Mouse (Mus musculus) hindbrain, postnatal 0 days (tissue): Measurements from ENCODE around the gene Usp35. TPM values are rescaled to one million over a fixed set of nuclear protein-coding genes. Genes with fewer than 3 reads are reported as not detected.

Experiments used
- ATAC-seq: fragments of 200-750 bp; cut with Nextera tagmentation; 2 replicates; pipeline ENCODE4 v1.8.0; 2017; ENCODE audit warnings: mild to moderate bottlenecking, moderate TSS enrichment, moderate library complexity
- DNase-seq: peaks from one replicate; pipeline ENCODE4 v3.0.0-alpha.2; 2015; ENCODE audit warnings: low spot score
- H3K27ac ChIP-seq: fragments of 300-500 bp; sonication (generic); 2 replicates; pipeline ENCODE4 v1.5.1; 2014; ENCODE audit warnings: mild to moderate bottlenecking
- H3K27me3 ChIP-seq: fragments of 300-500 bp; sonication (generic); 2 replicates; pipeline ENCODE4 v1.6.1; 2014; ENCODE audit warnings: low read length, mixed read lengths; ENCODE audit not compliant: insufficient read depth
- H3K36me3 ChIP-seq: fragments of 300-500 bp; sonication (generic); 2 replicates; pipeline ENCODE4 v1.6.1; 2014; ENCODE audit warnings: low read length, mixed read lengths; ENCODE audit not compliant: insufficient read depth
- H3K4me1 ChIP-seq: fragments of 300-500 bp; sonication (generic); 2 replicates; pipeline ENCODE4 v1.6.1; 2014; ENCODE audit warnings: antibody characterized with exemption, low read length, mixed read lengths; ENCODE audit not compliant: insufficient read depth
- H3K4me2 ChIP-seq: fragments of 300-500 bp; sonication (generic); 2 replicates; pipeline ENCODE4 v1.6.1; 2014; ENCODE audit warnings: low read depth, mild to moderate bottlenecking, low read length, moderate library complexity, mixed read lengths
- H3K4me3 ChIP-seq: fragments of 300-500 bp; sonication (generic); 2 replicates; pipeline ENCODE4 v1.5.1; 2014; ENCODE audit warnings: low read length
- H3K9ac ChIP-seq: fragments of 300-500 bp; sonication (generic); replicated peaks from 2 replicates; pipeline ENCODE4 v1.6.1; 2014; ENCODE audit warnings: mild to moderate bottlenecking, low read length, moderate library complexity, mixed read lengths
- H3K9me3 ChIP-seq: fragments of 300-500 bp; sonication (generic); 2 replicates; pipeline ENCODE4 v1.6.1; 2016; ENCODE audit warnings: low read length, mixed read lengths
- CTCF ChIP-seq: IDR thresholded peaks from 2 replicates; pipeline ENCODE4 v1.5.1; 2016; ENCODE audit warnings: antibody characterized with exemption, control low read depth, low read depth
- WGBS: fragments of 180-500 bp; shearing (Covaris S2); extraction: QIAGEN DNeasy Blood & Tissue Kit; methylation state at CpG from one replicate; pipeline ENCODE4 v1.1.7; 2014; 5-methylcytosine and 5-hydroxymethylcytosine counted together
- polyA plus RNA-seq: library from polyadenylated mRNA; unstranded; fragments of >200 nt; fragmentation: Nextera tagmentation; extraction: Ambion mirVana; gene quantifications from 2 replicates; pipeline ENCODE4 v1.2.1, GENCODE M21; 2015
- total RNA-seq: library from RNA; depleted of rRNA; stranded (reverse); fragments of >200 nt; gene quantifications from 2 replicates; pipeline ENCODE4 v1.2.3, GENCODE M21; 2014

Gene Usp35
- total and polyA plus RNA-seq, 2 experiments from 2014 or later = 2.4 to 14.2 TPM

- H3K27ac ChIP-seq = no peak overlapping the region
- no peak for DNase-seq
- H3K4me1 ChIP-seq = 0 out of 2 replicates have a peak, but pooled peaks cover 6% of the 10 kb centered on the region
- no peaks in the 10 kb centered on the region for H3K27me3 ChIP-seq
- ATAC-seq = no peak
- H3K9me3 ChIP-seq = no peaks in the 10 kb centered on the region
- WGBS = 40% methylated on average over 13 of the region's 13 CpGs
- H3K4me2 ChIP-seq = no peak overlapping the region
- no peak overlapping the region for H3K4me3 ChIP-seq
- TF ChIP-seq CTCF = no peak
- H3K36me3 ChIP-seq = no peaks in the 10 kb centered on the region
- no peak overlapping the region for H3K9ac ChIP-seq
These were observed 23.4 kb upstream of the Usp35 start for GRCm38 (mm10) chr7:97355068-97355841.

GRCm38 (mm10) chr7:97353356-97353755, 21.5 kb upstream of the Usp35 start:
- Histone ChIP-seq H3K27me3 (no peaks in the 10 kb centered on the region), H3K4me3 (no peak overlapping the region), H3K4me2 (no peak overlapping the region), H3K36me3 (no peaks in the 10 kb centered on the region), H3K9ac (no peak overlapping the region), H3K4me1 (0 out of 2 replicates have a peak, but pooled peaks cover 6% of the 10 kb centered on the region), H3K27ac (no peak overlapping the region), H3K9me3 (no peaks in the 10 kb centered on the region)
- TF ChIP-seq CTCF = no peak
- WGBS = 84% methylated on average over 6 of the region's 6 CpGs
- ATAC-seq (no peak), DNase-seq (no peak)

- H3K4me1 ChIP-seq = 0 out of 2 replicates have a peak, but pooled peaks cover 6% of the 10 kb centered on the region
- H3K36me3 ChIP-seq = no peaks in the 10 kb centered on the region
- TF ChIP-seq CTCF = no peak
- no peak overlapping the region for H3K27ac ChIP-seq
- H3K9ac ChIP-seq = no peak overlapping the region
- no peaks in the 10 kb centered on the region for H3K27me3 ChIP-seq
- ATAC-seq (no peak), DNase-seq (no peak)
- no peak overlapping the region for H3K4me2 ChIP-seq
- no peaks in the 10 kb centered on the region for H3K9me3 ChIP-seq
- WGBS = 75% methylated on average over 11 of the region's 11 CpGs
- H3K4me3 ChIP-seq = no peak overlapping the region
These were observed 20.1 kb upstream of the Usp35 start for GRCm38 (mm10) chr7:97351792-97352513.

GRCm38 (mm10) chr7:97350891-97351290, 19.1 kb upstream of the Usp35 start:
- DNase-seq (no peak), ATAC-seq (no peak)
- no peak for TF ChIP-seq CTCF
- no peak overlapping the region for H3K4me3 ChIP-seq
- H3K9me3 ChIP-seq = no peaks in the 10 kb centered on the region
- H3K4me2 ChIP-seq = no peak overlapping the region
- H3K27ac ChIP-seq = no peak overlapping the region
- no peaks in the 10 kb centered on the region for H3K36me3 ChIP-seq
- H3K27me3 ChIP-seq = no peaks in the 10 kb centered on the region
- 0 out of 2 replicates have a peak, but pooled peaks cover 6% of the 10 kb centered on the region for H3K4me1 ChIP-seq
- 76% methylated on average over 5 of the region's 5 CpGs for WGBS
- H3K9ac ChIP-seq = no peak overlapping the region

- Histone ChIP-seq H3K4me1 (0 out of 2 replicates have a peak, but pooled peaks cover 6% of the 10 kb centered on the region), H3K4me2 (no peak overlapping the region), H3K27ac (no peak overlapping the region), H3K4me3 (no peak overlapping the region), H3K9ac (no peak overlapping the region), H3K27me3 (no peaks in the 10 kb centered on the region), H3K9me3 (no peaks in the 10 kb centered on the region), H3K36me3 (no peaks in the 10 kb centered on the region)
- no peak for DNase-seq
- WGBS = 88% methylated on average over 6 of the region's 6 CpGs
- no peak for TF ChIP-seq CTCF
- ATAC-seq = no peak
These were observed 17.6 kb upstream of the Usp35 start for GRCm38 (mm10) chr7:97349438-97349837.

GRCm38 (mm10) chr7:97348836-97349235, 17.0 kb upstream of the Usp35 start:
- no peak for ATAC-seq
- Histone ChIP-seq H3K4me2 (no peak overlapping the region), H3K27ac (no peak overlapping the region), H3K27me3 (no peaks in the 10 kb centered on the region), H3K4me1 (0 out of 2 replicates have a peak, but pooled peaks cover 6% of the 10 kb centered on the region), H3K36me3 (no peaks in the 10 kb centered on the region), H3K4me3 (no peak overlapping the region), H3K9ac (no peak overlapping the region), H3K9me3 (no peaks in the 10 kb centered on the region)
- DNase-seq = no peak
- 85% methylated on average over 5 of the region's 5 CpGs for WGBS
- no peak for TF ChIP-seq CTCF
